Mouse (Mus musculus) Muller cell, postnatal 12 days (primary cell): ENCODE measurements at regions not wholly inside any gene's neighbourhood (a gene's known extent, or its start where the extent isn't known, plus 50 kb on each side); places are given as distances from the start of the nearest gene placed in this dataset.
"Not testable (repeated sequence)": the region's sequence is repeated elsewhere in the genome, so short reads cannot be mapped to it uniquely, and the experiment has no call there.

Experiments
- DNase-seq: peaks from one replicate; pipeline ENCODE4 v3.0.0-alpha.2; 2015; ENCODE audit errors: inconsistent ontology term

DNA sequence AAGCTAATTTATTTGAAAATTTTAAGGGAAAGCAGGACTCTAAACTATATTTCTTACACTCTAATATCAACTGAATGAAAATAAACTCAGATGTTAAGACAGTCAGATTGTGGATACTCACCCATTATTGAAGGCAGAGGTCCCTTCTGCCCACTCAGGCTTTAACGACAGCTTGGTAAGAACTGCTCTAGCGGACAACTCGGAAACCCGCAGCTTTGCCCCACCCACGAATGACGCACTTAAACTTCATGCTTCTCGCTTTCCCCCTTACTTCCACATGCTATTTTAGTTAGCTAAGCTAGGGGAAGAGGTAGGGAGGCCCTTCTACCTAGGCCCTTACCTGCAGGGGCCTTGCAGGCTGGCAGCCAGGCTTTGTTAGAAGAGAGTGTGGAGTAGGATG lies 50.8 kb upstream of the Elmo1 start:
- DNase-seq, result no peak

DNA sequence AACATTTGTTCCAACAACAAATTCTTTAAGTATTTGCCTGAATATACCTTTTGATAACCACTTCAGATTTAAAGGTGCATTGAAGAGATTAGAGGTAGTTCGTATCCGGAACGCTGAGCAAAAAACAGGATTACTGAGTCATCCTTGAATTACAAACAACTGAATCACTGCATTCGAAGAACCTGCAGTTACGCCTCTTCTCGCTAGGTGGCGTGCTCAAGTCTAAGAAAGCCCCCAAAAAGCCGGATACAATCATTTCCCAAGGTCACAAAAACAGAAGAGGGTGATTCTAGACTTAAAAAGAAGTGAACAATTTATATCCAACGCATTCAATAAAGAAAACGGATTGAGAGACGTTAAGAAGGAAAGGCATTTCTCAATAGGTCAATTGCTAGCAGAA lies 51.9 kb upstream of the Elmo1 start:
- no peak for DNase-seq

DNA sequence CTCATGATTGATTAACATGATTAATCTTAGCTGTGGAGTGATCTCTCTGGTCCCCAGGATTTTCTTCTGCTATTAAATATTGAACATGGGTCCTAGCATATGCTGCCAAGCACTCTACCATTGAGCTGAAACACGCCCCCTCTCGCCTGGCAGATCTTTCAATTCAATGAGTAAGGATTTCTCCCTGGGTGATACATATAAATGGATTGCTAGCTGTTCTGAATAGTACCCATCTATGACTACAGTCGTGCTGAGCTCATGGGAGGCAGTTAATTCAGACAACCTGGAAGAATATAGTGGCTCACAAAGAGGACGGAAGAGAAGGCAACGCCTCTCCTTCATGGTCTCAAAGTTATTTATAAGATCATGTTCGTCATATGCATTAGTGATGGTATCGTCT lies 53.0 kb upstream of the Elmo1 start:
- no peak for DNase-seq

DNA sequence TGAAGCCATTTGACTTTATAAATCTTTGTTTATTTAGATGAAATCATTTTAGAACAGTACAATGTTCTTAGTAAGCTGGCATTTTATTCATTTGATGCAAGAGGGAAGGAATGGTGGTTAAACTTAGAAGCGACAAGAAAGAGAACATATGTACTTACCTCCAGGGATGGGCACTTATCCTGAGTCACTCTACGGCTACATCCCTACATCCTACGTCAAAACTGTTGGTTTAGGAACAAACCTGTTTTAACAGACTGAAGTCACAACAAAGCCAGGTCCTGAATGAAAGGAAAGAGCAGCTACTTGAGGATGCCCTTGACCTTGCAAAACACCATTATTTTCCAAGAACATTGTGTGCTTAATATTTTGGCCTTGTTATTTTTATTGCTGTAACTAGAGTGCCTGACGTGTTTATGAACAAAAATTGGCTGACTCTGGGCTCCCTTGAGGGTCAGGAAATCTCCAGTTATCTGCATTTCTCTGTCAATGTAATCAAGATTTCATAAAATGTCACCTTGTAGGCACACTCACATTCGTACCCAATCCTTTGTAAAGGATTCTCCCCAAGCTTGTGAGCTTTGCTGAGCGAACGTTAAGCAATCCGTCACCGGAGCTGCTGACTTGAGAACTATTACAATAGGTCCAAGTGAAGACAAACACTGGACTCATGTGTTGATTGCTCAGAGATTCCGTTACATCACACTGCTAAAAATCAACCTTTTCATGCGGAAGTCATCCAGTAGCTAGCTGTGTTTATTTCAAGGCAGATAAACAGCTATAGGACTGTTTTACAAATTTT lies 56.3 kb upstream of the Elmo1 start:
- DNase-seq, result no peak

DNA sequence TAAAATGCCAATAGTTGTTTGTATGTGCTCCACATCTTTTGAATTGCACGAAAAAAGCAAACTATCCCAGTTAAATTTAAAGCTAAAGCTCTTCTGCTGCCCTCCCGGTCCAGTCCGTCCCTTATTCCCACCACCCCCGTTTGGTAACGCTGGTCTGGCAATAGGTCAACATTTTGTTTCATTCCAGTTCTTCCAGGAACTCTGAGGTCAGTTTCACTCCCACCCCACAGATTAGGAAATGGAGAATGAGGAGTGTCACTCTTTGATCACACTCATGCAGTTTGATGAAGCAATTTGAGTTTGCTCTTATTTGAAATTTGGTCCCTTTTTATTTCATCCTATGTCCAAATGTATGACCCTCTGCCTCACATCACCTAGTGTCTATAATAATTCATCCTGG lies 58.7 kb upstream of the Elmo1 start:
- no peak for DNase-seq

DNA sequence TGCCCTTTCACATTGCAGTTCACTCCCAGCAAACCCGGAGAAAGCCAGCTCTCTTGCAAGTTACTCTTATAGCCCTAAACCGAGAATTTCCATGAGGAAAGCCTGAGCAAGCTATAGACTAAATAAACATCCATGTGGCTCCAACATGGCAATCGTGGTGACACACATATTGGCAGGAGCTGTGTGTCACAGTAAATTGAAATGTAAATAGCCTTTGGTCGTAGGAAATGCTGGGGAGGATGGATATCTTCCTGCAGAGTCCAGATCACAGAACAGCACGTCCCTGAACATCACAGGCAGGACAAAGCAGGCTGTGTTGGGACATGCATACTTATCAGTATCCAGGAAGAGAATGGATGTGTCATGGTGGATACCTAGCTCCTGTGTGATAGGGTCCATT lies 59.3 kb upstream of the Elmo1 start:
- DNase-seq, result no peak

DNA sequence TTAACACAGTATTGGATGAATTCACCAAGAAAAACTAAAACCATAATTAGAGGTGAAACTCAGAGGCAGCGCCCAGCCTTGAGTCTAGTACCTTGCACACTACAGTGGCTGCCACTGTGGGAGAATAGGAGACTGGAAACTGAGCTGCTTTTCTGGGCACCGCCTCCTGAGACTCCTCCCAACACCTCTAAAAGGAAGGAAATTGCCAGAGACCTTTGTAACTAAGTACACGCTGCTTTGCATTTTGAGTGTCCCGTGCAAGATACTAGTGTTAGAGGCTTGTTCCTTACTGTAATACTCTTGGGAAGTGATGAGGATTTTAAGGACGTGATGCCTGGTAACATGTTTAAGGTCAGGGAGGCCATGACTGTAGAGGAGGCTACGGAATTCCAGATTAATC lies 63.8 kb upstream of the Elmo1 start:
- DNase-seq, result no peak

DNA sequence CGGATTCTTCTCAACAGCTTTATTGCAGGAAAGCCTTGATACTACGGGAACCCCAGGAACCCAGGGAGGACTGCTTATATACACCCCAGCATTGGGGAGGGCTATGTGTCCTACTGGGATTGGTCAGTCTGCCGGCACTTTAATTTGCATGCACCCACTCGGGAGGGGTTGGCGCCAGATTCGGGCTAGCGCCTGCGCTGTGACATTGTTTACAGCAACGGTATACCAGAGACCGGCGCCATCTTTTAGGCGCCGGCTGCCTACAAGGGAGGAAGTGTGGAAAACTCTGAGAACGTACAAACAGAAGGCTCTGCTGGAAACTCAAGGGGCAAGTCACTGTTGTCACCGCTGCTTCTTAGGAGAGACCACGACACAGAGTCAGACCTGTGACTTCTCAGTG lies 73.9 kb upstream of the Elmo1 start:
- DNase-seq, result not testable (repeated sequence)

DNA sequence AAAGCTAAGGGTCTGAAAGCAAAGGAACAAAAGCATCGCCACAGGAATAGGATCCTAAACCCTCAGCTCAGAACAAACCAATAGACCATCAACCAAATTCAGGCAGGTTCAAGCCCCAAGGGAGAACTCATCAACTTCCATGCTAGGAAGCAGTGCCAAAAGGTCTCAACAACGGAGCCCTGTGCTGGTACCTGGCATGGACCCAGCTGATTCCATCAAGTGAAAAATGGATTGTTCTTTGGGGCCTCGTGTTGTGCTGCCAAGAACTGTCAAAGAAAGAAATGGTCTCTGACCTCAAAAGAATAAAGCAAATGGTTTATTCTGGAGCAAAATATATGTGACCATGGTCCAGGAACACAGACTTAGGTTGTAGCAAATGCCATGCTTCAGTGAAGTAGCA lies 77.8 kb upstream of the Elmo1 start:
- peak; percentile 21 for DNase-seq

DNA sequence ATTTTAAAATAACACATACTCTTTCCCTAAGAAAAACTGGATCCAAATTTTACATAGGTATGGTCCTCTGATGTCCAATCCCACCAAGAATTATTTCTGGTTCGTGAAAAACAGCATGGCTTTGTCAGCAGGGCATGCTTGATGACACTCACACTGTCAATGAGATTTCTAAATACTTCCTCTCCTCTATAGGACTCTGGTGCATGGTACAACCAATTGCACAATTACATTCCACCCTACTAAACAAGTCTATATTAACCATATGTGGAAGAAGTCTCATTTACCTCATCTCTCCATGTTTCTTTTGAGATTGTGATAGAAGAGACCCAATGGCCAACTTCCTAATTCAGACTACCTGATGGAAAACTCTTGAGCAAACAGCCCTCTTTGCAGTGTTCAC lies 81.2 kb upstream of the Elmo1 start:
- no peak for DNase-seq

DNA sequence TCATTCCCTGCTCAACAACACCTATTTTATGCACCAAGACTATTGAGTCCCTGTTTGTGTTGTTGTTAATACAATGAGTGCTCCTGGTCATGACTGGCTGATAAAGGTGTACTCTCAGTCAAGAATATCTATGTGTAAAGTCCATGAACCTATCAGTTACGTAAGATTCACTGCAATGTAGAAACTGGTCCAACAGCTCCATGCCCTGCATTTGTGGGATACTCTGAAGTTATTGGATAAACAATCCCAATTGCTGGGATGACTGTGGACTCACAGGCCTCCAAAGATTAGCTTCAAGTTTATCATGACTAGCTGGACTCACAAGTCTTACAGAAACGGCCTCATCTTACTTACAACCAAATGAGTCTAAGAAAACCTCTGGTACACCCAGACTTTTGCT lies 82.8 kb upstream of the Elmo1 start:
- no peak for DNase-seq

DNA sequence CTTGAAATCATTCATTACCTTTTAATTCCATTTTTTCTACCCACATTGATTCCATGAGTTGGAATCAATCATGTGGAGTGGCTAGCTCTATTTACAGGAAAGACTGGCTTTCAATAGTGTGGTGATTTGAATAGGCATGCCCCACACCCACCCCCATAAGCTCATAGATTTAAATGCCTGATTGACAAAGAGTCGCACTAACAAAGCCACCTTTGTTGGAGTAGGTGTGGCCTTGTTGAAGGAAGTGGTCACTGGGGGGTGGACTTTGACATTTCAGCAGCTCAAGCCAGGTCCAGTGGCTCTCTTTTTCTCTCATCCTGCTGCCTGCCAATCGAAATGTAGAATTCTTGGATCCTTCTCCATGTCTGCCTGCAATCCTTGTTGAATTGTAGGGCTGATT lies 92.8 kb upstream of the Elmo1 start:
- DNase-seq, result no peak

DNA sequence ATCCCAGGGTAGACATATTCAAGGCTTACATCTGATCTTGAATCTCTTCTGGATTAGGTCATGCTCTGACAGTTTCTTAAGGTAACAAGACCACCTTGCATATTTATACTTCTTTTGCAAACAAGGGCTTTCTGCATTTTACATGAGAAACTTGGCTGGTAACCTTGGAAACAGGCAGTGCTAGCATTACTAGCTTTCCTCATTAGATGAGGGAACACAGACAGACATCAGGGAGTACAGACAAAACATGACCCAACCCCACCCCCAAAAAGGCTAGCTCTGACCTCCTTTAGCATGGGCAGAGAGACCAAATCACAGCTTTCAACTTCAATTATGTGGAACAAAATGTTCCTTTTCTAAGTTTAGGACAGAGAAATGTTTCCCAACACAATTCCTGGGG lies 114.8 kb upstream of the Elmo1 start:
- no peak for DNase-seq

DNA sequence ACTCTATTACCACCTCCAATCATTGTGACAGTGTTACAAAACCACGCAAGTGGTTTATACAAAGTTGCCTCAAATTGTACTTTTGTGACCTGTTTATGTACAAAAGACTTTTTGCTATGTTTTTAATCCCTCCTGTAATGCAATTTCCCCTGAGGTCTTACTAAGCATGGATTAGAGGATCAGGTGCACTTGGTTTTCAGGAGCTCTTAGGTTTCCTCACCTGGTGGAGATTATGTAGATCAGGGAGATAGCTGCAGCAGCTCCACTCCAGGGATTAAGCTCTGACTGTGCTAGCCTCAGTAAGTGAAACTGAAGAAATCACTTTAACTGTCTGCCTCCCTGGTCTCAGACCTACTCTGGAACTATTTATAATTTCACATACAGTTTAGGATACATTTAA lies 123.8 kb upstream of the Elmo1 start:
- DNase-seq, result no peak

DNA sequence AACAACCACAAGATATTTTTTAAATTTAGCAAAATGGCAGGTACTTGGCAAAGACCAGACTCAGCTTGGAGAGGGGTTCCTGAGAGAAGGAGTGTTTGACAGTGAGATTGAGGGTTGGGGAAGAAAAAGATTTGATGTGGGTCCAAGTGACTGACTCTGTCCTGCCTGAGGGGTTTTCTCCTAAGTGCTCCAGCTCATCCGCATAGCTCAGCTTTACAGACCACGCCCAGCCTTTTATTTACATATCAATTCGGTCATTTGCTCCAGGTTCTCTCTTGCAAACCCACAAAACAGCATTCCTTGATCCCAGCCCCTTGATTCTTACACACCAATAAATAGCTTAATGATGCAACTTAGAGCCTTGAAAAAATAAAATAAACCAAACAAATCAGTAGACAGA lies 127.4 kb upstream of the Elmo1 start:
- DNase-seq, result no peak

DNA sequence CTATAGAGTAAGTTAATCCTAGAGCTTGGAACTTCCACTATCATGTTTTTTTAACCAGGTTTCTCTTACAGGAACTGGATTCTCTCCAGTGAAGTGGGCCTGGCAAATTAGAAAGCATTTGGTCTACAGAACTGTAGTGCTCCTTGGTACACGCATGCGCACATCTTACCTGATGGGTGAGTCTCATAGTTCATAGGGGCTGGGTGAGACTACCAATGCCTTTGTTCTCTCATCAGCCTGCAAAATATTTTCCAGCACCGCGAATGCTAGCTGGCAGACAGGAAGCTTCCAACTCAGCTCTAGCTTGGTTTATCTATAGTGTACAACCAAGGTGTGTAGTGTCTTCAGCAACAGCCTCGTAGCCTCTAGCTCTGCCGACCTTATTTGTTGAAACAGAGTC lies 104.7 kb upstream of the Gpr141 start:
- DNase-seq, result no peak

DNA sequence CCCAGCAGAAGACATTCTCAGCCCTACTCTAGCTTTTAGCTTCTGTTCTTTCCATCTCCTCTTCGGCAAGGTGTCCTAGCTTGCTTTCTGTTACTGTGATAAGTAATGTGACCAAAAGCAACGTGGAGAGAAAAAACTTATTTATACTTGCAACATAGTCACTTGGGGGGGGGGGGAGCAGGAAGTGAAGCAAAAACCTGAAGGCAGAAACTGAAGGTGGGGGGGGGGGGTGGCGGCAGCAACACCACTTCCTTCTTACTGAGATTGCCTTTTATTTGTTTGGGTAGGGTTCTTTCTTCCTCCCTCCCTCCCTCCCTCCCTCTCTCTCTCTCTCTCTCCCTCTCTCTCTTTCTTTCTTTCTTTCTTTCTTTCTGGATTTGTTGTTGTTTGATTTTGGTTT lies 103.8 kb upstream of the Gpr141 start:
- no peak for DNase-seq

DNA sequence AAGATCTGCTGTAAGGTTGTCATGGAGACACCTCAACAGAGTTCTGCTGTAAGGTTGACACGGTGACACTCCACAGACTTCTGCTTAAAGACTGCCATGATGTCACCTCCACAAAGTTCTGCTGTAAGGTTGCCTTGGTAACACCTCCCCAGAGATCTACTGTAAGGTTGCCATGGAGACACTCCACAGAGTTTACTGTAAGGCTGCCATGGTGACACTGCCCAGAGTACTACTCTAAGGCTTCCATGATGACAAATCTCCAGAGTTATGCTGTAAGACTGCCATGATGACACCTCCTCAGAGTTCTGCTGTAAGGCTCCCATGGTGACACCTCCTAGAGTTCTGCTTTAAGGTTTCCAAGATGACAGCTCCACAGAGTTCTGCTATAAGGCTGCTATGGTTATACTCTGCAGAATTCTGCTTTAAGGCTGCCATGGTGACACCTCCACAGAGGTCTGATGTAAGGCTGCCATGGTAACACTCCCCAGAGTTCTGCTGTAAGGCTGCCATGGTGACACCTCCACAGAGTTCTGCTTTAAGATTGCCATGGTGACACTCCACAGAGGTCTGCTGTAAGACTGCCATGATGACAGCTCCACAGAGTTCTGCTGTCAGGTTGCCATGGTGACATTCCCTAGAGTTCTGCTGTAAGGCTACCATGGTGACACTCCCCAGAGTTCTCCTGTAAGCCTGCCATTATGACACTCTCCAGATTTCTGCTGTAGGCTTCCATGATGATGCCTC lies 97.2 kb upstream of the Gpr141 start:
- no peak for DNase-seq

DNA sequence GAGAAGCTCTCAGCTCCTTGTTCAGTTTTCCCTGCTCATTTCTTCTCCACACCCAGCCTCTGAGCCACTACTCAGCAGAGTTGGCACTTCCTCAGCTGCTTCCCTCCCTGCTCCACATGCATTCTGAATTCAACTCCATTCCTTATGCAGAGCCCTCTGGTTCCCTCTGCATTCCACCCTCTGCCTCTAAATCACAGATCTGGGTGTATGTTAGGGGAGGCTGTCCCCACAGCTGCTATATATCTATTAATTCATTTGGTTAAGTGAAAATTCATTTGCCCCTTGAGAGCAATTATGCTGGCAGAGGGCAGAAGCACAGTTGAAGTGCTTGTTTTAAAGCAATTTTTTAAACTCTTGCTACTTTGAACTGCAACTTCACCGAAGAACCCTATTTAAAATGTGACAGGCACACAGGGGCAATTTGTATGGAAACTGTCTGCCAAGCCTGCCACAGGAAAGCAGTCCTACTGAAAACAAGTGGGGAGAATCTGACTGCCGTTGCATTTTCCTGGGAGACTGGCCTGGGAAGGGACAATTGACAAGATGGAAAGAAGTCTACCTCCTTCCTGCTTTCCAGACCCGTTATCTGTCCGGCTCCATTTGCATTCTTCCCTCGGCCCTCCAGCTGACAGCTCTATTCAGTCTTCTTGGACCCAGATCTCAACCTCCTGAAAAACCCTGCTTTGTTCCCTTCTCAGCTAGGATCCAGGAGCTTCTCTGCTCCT lies 88.0 kb upstream of the Gpr141 start:
- no peak for DNase-seq

DNA sequence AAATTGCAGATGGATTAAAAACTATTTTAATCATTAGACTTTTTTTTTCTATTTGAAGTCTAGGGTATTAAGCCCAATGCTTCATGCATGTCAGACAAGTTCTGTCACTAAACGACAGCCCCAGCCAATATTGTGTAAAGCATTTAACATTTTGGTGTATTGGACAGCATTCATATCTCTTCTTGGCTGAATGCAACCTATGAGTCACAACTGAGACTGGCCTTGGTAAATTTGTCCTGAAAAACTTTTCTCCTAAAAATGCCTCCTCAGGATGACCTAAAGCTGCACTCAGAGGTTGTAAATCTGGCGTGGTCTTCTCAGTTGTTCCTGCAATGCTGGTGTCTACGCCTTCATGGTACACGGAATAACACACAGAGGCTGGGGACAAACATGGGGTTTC lies 78.7 kb upstream of the Gpr141 start:
- peak; percentile 34 for DNase-seq

DNA sequence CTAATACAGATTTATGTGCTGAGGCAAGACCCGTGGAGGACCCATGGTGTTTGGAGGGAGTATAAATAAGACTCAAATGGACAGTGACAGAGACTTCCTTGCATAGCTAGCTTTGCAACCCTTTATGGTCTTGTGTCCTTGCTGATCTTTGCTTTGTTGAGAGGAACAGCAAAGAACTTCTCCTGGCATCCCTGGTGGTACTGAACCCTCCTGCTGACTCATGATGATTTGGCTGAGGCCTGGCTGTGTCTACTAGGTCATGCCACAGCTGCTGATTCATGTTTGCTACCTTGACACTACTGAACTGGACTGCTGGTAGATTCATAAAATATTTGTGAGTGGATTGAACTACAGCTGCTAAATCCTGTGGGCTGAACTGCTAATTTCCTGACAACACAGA lies 73.1 kb upstream of the Gpr141 start:
- peak; percentile 22 for DNase-seq

DNA sequence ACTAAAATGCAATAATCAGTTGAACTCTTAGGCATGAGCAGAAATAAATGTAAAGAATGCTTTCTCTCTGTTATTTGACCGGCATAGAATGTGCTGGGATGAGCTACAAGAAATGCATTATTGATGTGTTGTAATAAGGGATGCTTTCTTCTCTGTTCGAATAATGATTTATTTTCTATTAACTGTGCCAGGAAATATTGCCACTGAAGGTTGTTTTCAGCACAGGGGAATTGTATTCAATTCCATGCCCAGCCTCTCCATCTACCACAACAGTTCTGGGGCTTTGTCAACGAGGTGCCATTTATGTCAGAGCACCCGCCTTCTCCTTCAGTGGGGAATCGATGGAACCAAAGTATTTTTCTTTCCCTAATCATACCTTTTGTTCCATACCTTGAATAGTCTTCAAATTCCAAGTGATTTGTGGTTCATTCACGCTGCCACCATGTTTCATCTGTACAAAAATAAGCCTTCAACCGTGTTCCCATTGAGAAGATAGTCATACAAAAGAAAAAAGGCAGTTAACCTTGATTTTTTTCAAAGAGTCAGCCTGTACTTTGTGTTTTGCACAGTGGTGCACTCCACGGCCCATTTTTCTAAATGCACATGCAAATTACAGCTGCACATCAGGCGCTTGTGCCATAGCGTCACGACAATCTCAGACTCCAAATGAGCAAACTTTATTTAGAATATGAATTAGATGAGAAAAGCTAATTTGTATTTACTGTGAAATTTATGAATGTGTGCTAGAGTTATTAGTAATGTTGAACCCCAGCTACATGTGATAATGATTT lies 65.1 kb upstream of the Gpr141 start:
- DNase-seq, result no peak
